Mouse (Mus musculus): ENCODE measurements around the gene Pla2g4f.

Gene Pla2g4f

GRCm38 (mm10) chr2:120276951-120277350 is 37.0 kb downstream of the Pla2g4f start:
- DNase-seq, result peak; percentile 55

GRCm38 (mm10) chr2:120268635-120269034 is 45.3 kb downstream of the Pla2g4f start:
- peak; percentile 71 for DNase-seq

GRCm38 (mm10) chr2:120265523-120265922 is 48.4 kb downstream of the Pla2g4f start:
- DNase-seq, result no peak

- peak; percentile 69 for DNase-seq
These were observed 49.1 kb downstream of the Pla2g4f start for GRCm38 (mm10) chr2:120264858-120265257.

- no peak for DNase-seq
These were observed 51.1 kb downstream of the Pla2g4f start for GRCm38 (mm10) chr2:120262876-120263275.

- DNase-seq, result peak; percentile 72
These were observed 52.6 kb downstream of the Pla2g4f start for GRCm38 (mm10) chr2:120261346-120261745.

- no peak for DNase-seq
These were observed 57.7 kb downstream of the Pla2g4f start for GRCm38 (mm10) chr2:120256259-120256658.

- no peak for DNase-seq
These were observed 61.3 kb downstream of the Pla2g4f start for GRCm38 (mm10) chr2:120252644-120253043.

Data from heart, adult 11 months (tissue).